Mouse (Mus musculus): ENCODE measurements at regions not wholly inside any gene's neighbourhood (a gene's known extent, or its start where the extent isn't known, plus 50 kb on each side); places are given as distances from the start of the nearest gene placed in this dataset.

DNA sequence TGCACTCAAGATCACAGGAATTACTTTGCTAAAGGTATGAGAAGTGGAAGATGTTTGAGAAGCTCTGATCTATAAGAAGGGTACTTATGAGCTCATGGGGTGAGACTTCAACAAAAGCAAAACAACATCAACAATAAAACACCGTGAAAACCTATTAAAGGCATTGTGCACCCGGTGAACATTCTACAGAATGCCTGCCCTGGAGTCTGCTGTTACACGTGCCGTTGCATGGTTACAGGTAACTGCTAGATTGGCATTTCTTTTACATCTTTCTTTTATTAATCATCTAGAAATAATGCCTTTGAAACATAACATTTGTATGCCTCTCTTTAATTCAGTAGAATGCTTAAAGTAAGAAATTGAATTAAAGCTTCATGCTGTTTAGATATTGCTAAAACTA is 661.0 kb downstream of the Pcdh18 start:
- Histone ChIP-seq H3K27me3 (no peaks in the 10 kb centered on the region), H3K9ac (no peak overlapping the region), H3K9me3 (no peaks in the 10 kb centered on the region), H3K36me3 (no peaks in the 10 kb centered on the region), H3K4me3 (no peak overlapping the region), H3K27ac (no peak overlapping the region), H3K4me2 (no peak overlapping the region), H3K4me1 (no peaks in the 10 kb centered on the region)
- 48% methylated on average over 4 of the region's 4 CpGs for WGBS
- no peak for ATAC-seq (ENCODE audit: insufficient number of reproducible peaks, low FRiP score, low TSS enrichment, low read depth)

GRCm38 (mm10) chr3:49093818-49094680 is 663.1 kb downstream of the Pcdh18 start:
- whole genome bisulfite sequencing: 24% methylated on average over 11 of the region's 11 CpGs
- Histone ChIP-seq H3K4me1 (no peaks in the 10 kb centered on the region), H3K9me3 (no peaks in the 10 kb centered on the region), H3K9ac (no peak overlapping the region), H3K4me2 (peak overlapping the region; percentile 19; the same call in 1 of the 2 replicates), H3K27ac (no peak overlapping the region), H3K4me3 (no peak overlapping the region), H3K36me3 (no peaks in the 10 kb centered on the region), H3K27me3 (no peaks in the 10 kb centered on the region)
- ATAC-seq (ENCODE audit: insufficient number of reproducible peaks, low FRiP score, low TSS enrichment, low read depth): no peak

- no peak for ATAC-seq (ENCODE audit: insufficient number of reproducible peaks, low FRiP score, low TSS enrichment, low read depth)
- Histone ChIP-seq H3K4me2 (no peak overlapping the region), H3K4me3 (no peak overlapping the region), H3K4me1 (no peaks in the 10 kb centered on the region), H3K9me3 (no peaks in the 10 kb centered on the region), H3K27me3 (no peaks in the 10 kb centered on the region), H3K36me3 (no peaks in the 10 kb centered on the region), H3K9ac (no peak overlapping the region), H3K27ac (no peak overlapping the region)
These were observed 688.3 kb downstream of the Pcdh18 start for GRCm38 (mm10) chr3:49068801-49069200.

- no peak for ATAC-seq (ENCODE audit: insufficient number of reproducible peaks, low FRiP score, low TSS enrichment, low read depth)
- Histone ChIP-seq H3K27ac (no peak overlapping the region), H3K4me3 (no peak overlapping the region), H3K9me3 (no peaks in the 10 kb centered on the region), H3K27me3 (no peaks in the 10 kb centered on the region), H3K4me2 (no peak overlapping the region), H3K36me3 (no peaks in the 10 kb centered on the region), H3K9ac (no peak overlapping the region), H3K4me1 (no peaks in the 10 kb centered on the region)
- 82% methylated on average over 9 of the region's 9 CpGs for WGBS
These were observed 695.0 kb downstream of the Pcdh18 start for GRCm38 (mm10) chr3:49062081-49062480.

GRCm38 (mm10) chr3:49032981-49033380 is 724.1 kb downstream of the Pcdh18 start:
- Histone ChIP-seq H3K36me3 (no peaks in the 10 kb centered on the region), H3K4me2 (no peak overlapping the region), H3K4me3 (no peak overlapping the region), H3K27ac (no peak overlapping the region), H3K9ac (no peak overlapping the region), H3K9me3 (no peaks in the 10 kb centered on the region), H3K27me3 (no peaks in the 10 kb centered on the region), H3K4me1 (no peaks in the 10 kb centered on the region)
- 36% methylated on average over 5 of the region's 5 CpGs for WGBS
- no peak for ATAC-seq (ENCODE audit: insufficient number of reproducible peaks, low FRiP score, low TSS enrichment, low read depth)

DNA sequence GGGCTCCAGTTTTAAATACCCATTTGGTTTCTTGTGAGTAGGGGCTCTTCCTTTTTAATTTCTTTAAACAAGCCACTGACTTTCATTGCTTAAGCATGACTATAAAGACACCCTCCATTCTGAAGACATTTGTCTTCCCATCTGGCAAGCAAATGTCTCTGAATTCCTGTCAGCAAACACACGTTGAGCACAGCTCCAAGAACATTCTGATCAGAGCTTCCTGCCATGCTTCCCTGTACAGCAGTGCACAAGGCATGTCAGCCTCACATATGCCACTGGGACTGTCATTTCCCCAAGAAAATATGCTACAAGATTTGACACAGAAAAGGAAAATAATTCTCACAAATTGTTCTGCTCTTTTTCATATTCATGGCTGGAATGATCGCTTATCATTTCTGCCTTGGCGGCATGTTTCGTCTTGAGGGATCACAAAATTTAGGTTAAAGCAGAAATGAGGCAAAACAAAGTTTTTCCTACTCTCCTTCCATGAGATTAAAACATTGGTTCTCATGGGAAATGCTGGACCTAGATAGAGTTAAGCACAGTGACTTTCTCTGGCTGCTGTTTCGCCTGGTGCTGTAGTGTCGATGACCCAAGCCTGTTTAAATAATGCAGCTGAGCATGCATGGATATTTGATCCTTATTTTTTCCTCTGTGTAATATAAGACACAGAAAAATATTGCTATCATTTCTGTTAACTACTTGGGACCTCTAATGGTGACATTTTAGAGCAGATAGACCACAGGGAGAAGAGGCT is 747.7 kb downstream of the Pcdh18 start:
- Histone ChIP-seq H3K4me3 (no peak overlapping the region), H3K27me3 (no peaks in the 10 kb centered on the region), H3K27ac (no peak overlapping the region), H3K9me3 (no peaks in the 10 kb centered on the region), H3K4me1 (no peaks in the 10 kb centered on the region), H3K36me3 (no peaks in the 10 kb centered on the region), H3K9ac (no peak overlapping the region), H3K4me2 (no peak overlapping the region)
- WGBS: 68% methylated on average over 6 of the region's 6 CpGs
- ATAC-seq (ENCODE audit: insufficient number of reproducible peaks, low FRiP score, low TSS enrichment, low read depth): no peak
